Mouse (Mus musculus): ENCODE measurements around the gene Arhgef12. TPM values are rescaled to one million over a fixed set of nuclear protein-coding genes. Genes with fewer than 3 reads are reported as not detected.

The Arhgef12 gene
- polyA plus RNA-seq, 1 experiment = 7.8 TPM

DNA sequence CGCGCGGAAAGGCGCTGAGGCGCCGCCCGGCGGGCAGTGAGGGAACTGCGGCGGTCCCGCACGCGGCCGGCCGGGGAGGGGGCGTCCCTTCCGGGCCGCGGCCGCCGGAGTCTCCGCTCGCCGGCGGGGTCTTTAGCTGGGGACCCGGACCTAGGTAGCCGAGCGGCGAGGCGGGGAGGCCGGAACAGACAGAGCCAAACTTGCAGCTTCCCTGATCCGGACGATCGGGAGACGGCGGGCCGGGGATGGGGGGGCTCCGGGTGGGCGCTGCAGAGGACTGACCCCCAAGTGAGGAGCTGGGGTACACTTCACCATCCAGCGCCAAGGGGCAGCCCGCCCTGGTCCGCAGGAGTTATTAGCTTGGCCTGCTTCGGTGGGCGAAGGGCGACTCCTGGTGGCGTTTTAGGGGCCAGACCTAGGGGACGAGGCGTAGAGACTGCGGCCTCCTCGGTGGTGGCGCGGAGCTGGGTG lies 162.5 kb downstream of the Arhgef12 start:
- peak; percentile 25 for DNase-seq (ENCODE audit: low read depth, low spot score)
- 1% methylated on average over 51 of the region's 52 CpGs for WGBS

DNA sequence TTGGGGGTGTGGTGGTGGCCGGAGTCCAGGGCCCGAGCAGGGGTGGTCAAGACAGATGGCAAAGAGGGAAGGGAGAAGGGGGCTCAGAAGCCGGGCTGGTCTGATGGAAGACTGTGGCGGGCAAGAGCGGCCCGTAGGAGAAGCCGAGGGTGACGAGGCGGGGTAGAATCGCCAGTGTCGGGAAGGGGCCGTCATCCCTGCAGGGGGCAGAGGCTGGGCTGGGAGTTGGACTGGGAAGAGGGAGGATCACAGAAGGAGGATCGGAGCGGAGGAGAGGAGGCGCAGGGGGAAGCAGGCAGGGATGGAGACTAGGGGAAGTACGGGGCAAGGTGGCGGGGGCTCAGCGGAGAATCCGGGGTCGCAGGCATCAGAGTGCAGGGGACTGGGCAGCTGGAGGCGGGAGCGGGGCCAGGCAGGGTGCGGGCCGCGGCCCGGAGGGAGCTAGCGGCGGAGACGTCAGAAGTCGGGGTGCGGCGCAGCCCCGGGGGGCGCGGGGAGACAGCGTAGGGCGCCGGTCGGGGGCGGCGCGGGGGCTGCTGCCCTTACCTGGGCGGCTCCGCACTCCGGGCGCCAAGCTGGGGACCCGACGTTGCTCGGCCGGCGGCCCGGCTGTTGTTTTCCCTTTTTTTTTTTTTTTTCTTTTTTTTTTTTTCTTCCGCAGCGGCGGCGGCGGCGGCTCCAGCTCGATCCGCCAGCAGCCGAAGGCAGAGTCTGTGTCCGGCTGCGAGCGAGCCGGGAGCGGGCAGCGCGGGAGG lies 163.1 kb downstream of the Arhgef12 start, which contains the start of gene Grik4:
Gene Grik4 (minus strand): TSS at position 713 of the 755 bp plus-strand sequence.
- no peak for DNase-seq (ENCODE audit: low read depth, low spot score)
- 3% methylated on average over 64 of the region's 68 CpGs for WGBS

DNA sequence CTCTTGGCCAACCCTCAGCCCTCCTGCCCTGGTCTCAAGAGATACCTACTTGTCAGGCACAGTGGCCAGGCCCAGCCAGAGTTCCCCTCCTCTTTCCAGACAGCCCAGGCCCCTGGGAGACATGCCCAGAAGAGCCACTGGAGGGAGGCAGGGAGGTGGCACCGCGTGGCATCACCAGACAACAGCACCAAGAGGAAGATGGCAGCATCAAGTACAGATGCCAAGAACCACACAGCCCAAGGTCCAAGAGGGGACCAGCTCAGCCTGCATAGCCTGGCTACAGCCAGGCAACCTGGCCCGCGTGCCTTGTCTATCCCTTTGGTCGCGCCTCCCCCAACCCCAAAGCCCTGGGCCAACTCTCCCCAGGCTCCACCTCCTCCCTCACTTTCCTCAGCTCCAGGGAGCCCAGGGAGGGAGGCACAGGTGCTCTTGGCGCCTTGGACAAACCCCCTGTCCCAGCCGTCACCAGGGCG lies 163.9 kb downstream of the Arhgef12 start:
- no peak for DNase-seq (ENCODE audit: low read depth, low spot score)
- 25% methylated on average over 9 of the region's 9 CpGs for WGBS

DNA sequence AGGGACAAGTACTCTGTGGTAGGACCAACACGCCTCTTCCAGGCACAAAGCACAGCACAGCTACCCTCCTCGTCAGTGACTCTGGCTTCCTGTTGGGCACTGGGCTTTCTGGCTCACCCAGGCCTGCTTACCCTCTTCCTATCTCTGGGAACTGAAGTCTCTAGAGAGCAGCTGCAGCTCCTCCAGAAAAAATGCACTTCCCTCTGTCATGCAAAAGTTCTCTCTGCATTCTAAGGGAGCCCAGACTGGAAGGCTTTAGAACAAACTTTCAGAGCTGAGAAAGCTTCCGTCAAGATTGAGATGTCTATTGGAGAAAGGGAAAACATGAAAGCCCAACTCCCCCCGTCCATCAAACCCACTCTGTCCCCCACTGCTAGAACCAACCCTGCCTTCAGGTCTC lies 164.9 kb downstream of the Arhgef12 start:
- WGBS = 59% methylated on average over 4 of the region's 4 CpGs
- no peak for DNase-seq (ENCODE audit: low read depth, low spot score)

DNA sequence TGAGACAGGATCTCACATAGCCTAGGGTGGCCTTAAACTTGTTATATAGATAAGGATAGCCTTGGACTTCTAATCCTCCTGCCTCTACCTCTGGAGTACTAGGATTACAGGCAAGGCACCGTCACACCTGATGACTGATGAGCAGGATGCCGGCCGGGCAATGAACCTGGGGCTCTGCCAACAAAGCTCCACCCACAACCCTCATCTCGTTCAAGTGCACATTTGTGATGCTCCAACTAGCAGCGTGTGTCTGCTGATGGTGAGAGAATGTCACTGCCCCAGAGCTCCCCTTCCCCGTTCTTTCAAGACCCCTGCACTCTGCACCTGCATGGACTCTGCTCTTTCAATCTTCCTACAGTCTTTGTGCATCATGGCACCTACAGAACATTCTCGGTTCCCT lies 174.9 kb downstream of the Arhgef12 start:
- 24% methylated on average over 7 of the region's 7 CpGs for WGBS
- DNase-seq (ENCODE audit: low read depth, low spot score) = no peak

DNA sequence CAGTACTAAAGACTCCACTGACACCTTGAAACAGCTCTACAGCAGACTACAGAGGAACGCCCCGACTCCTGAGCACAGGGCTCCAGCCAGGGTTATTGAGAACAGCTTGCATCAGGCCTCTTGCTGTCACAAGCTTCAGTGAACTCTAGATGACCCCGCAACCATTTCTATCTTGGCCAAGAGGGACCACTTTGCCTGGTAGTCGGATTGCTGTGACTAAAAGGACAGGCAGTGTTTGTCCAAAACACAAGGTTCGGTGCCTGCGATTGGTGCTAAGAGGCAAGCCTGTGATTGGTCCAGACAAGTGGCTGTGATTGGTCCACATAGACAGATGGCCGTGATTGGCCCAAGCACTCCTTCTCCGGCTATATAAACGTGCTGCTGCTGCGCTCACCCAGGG lies 179.5 kb downstream of the Arhgef12 start:
- 60% methylated on average over 10 of the region's 10 CpGs for WGBS

DNA sequence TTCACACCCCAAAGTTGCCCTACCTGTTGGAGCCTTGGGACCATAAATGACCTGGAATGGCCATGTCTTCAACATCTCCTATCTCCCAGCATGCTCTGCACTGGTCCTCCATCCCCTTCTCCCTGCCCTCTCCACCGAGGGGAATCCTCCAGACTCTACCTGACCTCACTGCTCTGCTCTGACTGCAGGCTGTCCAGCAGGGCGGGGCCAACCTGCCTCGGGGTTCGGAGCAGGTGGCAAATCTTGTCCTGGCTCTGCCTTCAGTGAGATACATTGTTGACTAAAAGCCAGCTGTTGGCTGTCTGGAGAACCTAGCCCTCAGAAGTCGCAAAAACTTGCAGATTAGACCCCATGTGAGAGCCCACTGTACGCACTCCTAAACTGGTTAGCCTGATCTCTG lies 180.5 kb downstream of the Arhgef12 start:
- WGBS = 51% methylated on average over 6 of the region's 6 CpGs
- no peak for DNase-seq (ENCODE audit: low read depth, low spot score)

More for the DNA sequence above, 179.5 kb downstream of the Arhgef12 start:
- no peak for DNase-seq (ENCODE audit: low read depth, low spot score)

DNA sequence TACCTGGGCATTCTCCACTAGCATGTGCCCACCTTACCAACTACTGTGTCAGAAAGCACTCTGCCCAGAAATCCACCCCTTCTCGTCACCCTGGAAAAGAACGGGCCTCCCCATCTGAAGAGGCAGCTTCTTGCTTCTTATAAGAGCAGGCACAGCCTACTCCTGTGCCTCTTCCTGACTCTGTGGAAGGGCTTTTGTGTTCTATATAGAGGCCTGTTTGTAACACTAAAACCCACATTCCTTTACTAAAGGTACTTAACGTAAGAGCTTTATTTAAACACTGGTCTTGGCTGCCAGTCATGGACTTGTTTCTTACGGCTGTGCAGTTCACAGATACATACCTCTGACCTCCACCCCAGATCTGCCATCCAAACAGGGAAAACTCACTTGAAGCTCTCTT lies 185.2 kb downstream of the Arhgef12 start:
- 74% methylated on average over 4 of the region's 4 CpGs for WGBS
- no peak for DNase-seq (ENCODE audit: low read depth, low spot score)

DNA sequence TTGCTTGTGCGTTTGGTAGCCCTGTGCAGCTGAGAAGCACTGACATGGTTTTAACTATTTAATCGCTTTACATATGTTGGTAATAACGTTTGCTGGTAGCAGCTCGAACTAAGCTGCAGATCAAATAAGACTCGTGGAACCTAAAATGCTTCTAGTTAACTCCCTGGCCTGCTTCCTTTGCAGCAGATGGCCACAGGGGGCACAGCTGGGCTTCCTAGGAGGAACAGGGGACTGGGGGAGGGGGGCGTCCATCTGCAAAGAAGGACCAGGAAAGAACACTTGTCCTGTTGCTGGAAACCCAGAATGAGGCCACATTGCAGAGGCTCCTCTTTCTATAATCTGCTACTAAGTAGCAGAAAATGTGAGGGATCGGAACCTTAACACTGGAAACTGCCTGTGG lies 186.8 kb downstream of the Arhgef12 start:
- no peak for DNase-seq (ENCODE audit: low read depth, low spot score)

DNA sequence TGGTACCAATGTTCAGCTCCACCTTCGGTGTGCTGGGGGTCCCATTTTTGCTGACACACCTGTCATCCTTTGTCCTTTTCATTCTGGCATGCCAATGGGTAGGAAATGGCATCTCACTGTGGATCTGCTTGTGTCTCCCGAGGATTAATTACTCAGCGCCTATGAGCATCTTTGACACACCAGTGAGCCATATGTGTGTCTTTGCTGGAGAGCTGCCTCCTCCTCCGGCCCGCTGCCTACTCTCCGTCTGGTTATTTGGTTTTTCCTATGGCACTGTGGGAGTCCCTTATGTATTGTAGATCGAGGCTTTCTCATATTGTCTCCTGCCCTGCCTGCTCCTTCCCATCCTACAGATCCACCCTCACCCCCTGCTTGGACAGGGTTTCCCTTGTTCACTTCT lies 189.1 kb downstream of the Arhgef12 start:
- DNase-seq (ENCODE audit: low read depth, low spot score) = no peak
- WGBS = 92% methylated on average over 7 of the region's 7 CpGs

More for the DNA sequence above, 186.8 kb downstream of the Arhgef12 start:
- WGBS = 60% methylated on average over 7 of the region's 7 CpGs

Other genes with a start within 250 kb of the Arhgef12 start
- 0.23 and 0.42 TPM in 2 replicates for gene Grik4, start 162.7 kb downstream of the Arhgef12 start, polyA plus RNA-seq (2012; rRNA removed)
- 0.60 and 0.97 TPM in 2 replicates for gene Tmem136, start 9.3 kb upstream of the Arhgef12 start, polyA plus RNA-seq (2012; rRNA removed)
- 1.0 and 1.3 TPM in 2 replicates for gene Pou2f3, start 103.1 kb upstream of the Arhgef12 start, polyA plus RNA-seq (2012; rRNA removed)
- gene Oaf, start 132.7 kb upstream of the Arhgef12 start, polyA plus RNA-seq (2012; rRNA removed) = 42.6 and 45.6 TPM in 2 replicates
- 0.23 and 0.26 TPM in 2 replicates for gene Trim29, start 203.6 kb upstream of the Arhgef12 start, polyA plus RNA-seq (2012; rRNA removed)

Data from large intestine, adult 2 months (tissue).